Mouse (Mus musculus) midbrain, postnatal 0 days (tissue): ENCODE data around the gene Ldlrap1. TPM values are rescaled to one million over a fixed set of nuclear protein-coding genes. Genes with fewer than 3 reads are reported as not detected.
A peak's percentile ranks its signal among the peaks of the same experiment; 100 is the strongest.
"Not testable (repeated sequence)": the region's sequence is repeated elsewhere in the genome, so short reads cannot be mapped to it uniquely, and the experiment has no call there.

Source experiments
- ATAC-seq: fragments of 200-750 bp; cut with Nextera tagmentation; 2 replicates; pipeline ENCODE4 v1.8.0; 2017; ENCODE audit warnings: moderate number of reproducible peaks, mild to moderate bottlenecking, moderate TSS enrichment, moderate library complexity; ENCODE audit not compliant: low FRiP score
- DNase-seq: peaks from one replicate; pipeline ENCODE4 v3.0.0-alpha.2; 2015; ENCODE audit warnings: low spot score
- H3K27ac ChIP-seq: fragments of 300-500 bp; sonication (generic); 2 replicates; pipeline ENCODE4 v1.5.1; 2014; ENCODE audit warnings: low read depth, mild to moderate bottlenecking, low read length, mixed read lengths
- H3K27me3 ChIP-seq: fragments of 300-500 bp; sonication (generic); 2 replicates; pipeline ENCODE4 v1.6.1; 2014; ENCODE audit warnings: low read length, control low read depth, mixed read lengths; ENCODE audit not compliant: insufficient read depth
- H3K36me3 ChIP-seq: fragments of 300-500 bp; sonication (generic); 2 replicates; pipeline ENCODE4 v1.6.1; 2014; ENCODE audit warnings: low read length, control low read depth, mixed read lengths; ENCODE audit not compliant: insufficient read depth
- H3K4me1 ChIP-seq: fragments of 300-500 bp; sonication (generic); 2 replicates; pipeline ENCODE4 v1.6.1; 2014; ENCODE audit warnings: mild to moderate bottlenecking, control low read depth, antibody characterized with exemption, low read length, mixed read lengths; ENCODE audit not compliant: insufficient read depth
- H3K4me2 ChIP-seq: fragments of 300-500 bp; sonication (generic); 2 replicates; pipeline ENCODE4 v1.6.1; 2014; ENCODE audit warnings: low read depth, mild to moderate bottlenecking, low read length, mixed read lengths; ENCODE audit not compliant: poor library complexity, severe bottlenecking
- H3K4me3 ChIP-seq: fragments of 300-500 bp; sonication (generic); 2 replicates; pipeline ENCODE4 v1.5.1; 2014; ENCODE audit warnings: low read depth, mild to moderate bottlenecking, low read length, moderate library complexity
- H3K9ac ChIP-seq: fragments of 300-500 bp; sonication (generic); replicated peaks from 2 replicates; pipeline ENCODE4 v1.6.1; 2014; ENCODE audit warnings: mild to moderate bottlenecking, low read length, moderate library complexity, mixed read lengths; ENCODE audit not compliant: poor library complexity, severe bottlenecking
- H3K9me3 ChIP-seq: fragments of 300-500 bp; sonication (generic); 2 replicates; pipeline ENCODE4 v1.6.1; 2016; ENCODE audit warnings: low read length, control low read depth
- CTCF ChIP-seq: IDR thresholded peaks from 2 replicates; pipeline ENCODE4 v1.5.1; 2016; ENCODE audit warnings: antibody characterized with exemption, mild to moderate bottlenecking
- whole genome bisulfite sequencing: fragments of 180-500 bp; shearing (Covaris S2); extraction: QIAGEN DNeasy Blood & Tissue Kit; methylation state at CpG from one replicate; pipeline ENCODE4 v1.1.7; 2014; 5-methylcytosine and 5-hydroxymethylcytosine counted together
- polyA plus RNA-seq: library from polyadenylated mRNA; unstranded; fragments of >200 nt; fragmentation: Nextera tagmentation; extraction: Ambion mirVana; gene quantifications from 2 replicates; pipeline ENCODE4 v1.2.1, GENCODE M21; 2015
- total RNA-seq: library from RNA; depleted of rRNA; stranded (reverse); fragments of >200 nt; gene quantifications from 2 replicates; pipeline ENCODE4 v1.2.3, GENCODE M21; 2014

Gene Ldlrap1
- total and polyA plus RNA-seq, 2 experiments from 2014 or later = 2.5 to 3.1 TPM

DNA sequence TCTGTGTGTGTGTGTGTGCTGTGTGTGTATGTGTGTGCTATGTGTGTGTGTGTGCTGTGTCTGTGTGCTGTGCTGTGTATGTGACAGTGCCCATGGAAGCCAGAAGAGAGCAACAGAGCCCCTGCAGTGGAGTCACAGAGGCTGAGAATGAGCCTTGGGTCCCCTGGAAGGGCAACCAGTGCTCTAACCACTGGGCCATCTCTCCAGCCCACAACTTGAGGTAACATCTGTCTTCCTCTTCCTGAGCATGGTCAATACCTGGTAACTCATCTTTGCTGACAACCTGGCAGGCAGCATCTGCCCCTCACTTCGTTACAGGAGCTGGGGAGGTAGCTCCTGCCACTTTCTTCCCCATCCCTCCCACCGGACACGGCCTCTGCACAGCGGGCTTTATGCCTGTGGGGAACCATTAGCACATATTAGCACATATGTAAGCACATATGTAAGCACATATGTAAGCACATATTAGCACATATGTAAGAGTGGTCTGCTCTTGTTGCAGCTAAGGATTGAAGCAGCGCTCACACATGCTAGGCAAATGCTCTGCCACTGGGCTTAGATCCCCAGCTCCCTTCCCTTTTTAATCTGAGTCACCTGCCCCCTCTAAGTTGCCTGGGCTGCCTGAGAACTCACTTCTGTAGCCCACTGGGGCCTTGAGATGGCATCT lies 28.1 kb upstream of the Ldlrap1 start:
- TF ChIP-seq CTCF = no peak
- 79% methylated on average over 5 of the region's 5 CpGs for WGBS
- no peaks in the 10 kb centered on the region for H3K27me3 ChIP-seq
- H3K4me2 ChIP-seq = no peak overlapping the region
- H3K4me1 ChIP-seq = 0 out of 2 replicates have a peak, but pooled peaks cover 3% of the 10 kb centered on the region
- no peak for ATAC-seq
- no peak overlapping the region for H3K27ac ChIP-seq
- H3K9me3 ChIP-seq = no peaks in the 10 kb centered on the region
- DNase-seq = no peak
- no peak overlapping the region for H3K9ac ChIP-seq
- no peak overlapping the region for H3K4me3 ChIP-seq
- peaks cover 2% of the 10 kb centered on the region for H3K36me3 ChIP-seq

DNA sequence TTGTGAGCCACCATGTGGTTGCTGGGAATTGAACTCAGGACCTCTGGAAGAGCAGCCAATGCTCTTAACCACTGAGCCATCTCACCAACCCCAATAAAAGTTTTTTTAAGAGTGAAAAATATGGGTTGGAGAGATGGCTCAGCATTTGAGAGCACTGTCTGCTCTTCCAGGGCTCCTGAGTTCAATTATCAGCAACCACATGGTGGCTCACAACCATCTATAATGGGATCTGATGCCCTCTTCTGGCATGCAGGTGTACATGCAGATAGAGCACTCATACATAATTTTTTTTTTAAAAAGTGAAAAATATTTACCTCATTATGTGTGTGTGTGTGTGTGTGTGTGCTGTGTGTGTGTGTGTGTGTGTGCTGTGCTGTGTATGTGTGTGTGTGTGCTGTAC lies 27.1 kb upstream of the Ldlrap1 start:
- H3K27me3 ChIP-seq, H3K4me3 ChIP-seq, ATAC-seq, H3K27ac ChIP-seq, H3K9ac ChIP-seq, H3K4me2 ChIP-seq, H3K4me1 ChIP-seq, H3K9me3 ChIP-seq, H3K36me3 ChIP-seq, DNase-seq: not testable (repeated sequence)
- peak; percentile 44 for TF ChIP-seq CTCF

GRCm38 (mm10) chr4:134793213-134793956 lies 25.6 kb upstream of the Ldlrap1 start:
- Histone ChIP-seq H3K4me1 (0 out of 2 replicates have a peak, but pooled peaks cover 3% of the 10 kb centered on the region), H3K27ac (no peak overlapping the region), H3K9me3 (no peaks in the 10 kb centered on the region), H3K9ac (no peak overlapping the region), H3K4me3 (no peak overlapping the region), H3K36me3 (no peaks in the 10 kb centered on the region), H3K4me2 (no peak overlapping the region), H3K27me3 (no peaks in the 10 kb centered on the region)
- peak; percentile 89 for TF ChIP-seq CTCF
- ATAC-seq (no peak), DNase-seq (peak; percentile 76)
- WGBS = 45% methylated on average over 10 of the region's 10 CpGs

GRCm38 (mm10) chr4:134791731-134792130 lies 23.9 kb upstream of the Ldlrap1 start:
- Histone ChIP-seq H3K9me3 (no peaks in the 10 kb centered on the region), H3K36me3 (no peaks in the 10 kb centered on the region), H3K27ac (no peak overlapping the region), H3K9ac (no peak overlapping the region), H3K4me2 (no peak overlapping the region), H3K4me1 (0 out of 2 replicates have a peak, but pooled peaks cover 3% of the 10 kb centered on the region), H3K4me3 (no peak overlapping the region), H3K27me3 (no peaks in the 10 kb centered on the region)
- no peak for DNase-seq
- no peak for TF ChIP-seq CTCF
- 48% methylated on average over 6 of the region's 6 CpGs for WGBS
- no peak; the same call in 1 of the 2 replicates for ATAC-seq

DNA sequence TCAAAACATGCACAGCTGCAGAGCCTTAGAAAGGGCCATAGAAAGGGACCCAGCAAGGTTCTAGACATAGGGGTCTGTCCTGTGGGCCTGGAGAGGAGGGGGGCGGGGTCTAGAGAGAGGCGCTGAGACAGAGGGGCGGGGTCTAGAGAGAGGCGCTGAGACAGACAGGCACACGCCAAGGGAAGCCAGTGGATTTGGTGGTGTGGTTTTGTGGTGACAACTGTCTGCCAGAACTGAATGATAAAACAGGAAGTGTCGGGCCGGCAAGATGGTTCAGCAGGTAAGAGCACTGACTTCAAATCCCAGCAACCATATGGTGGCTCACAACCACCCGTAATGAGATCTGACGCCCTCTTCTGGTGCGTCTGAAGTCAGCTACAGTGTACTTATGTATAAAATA lies 19.1 kb upstream of the Ldlrap1 start:
- WGBS = 26% methylated on average over 10 of the region's 10 CpGs
- ATAC-seq (no peak), DNase-seq (no peak)
- no peak overlapping the region for H3K4me3 ChIP-seq
- no peaks in the 10 kb centered on the region for H3K36me3 ChIP-seq
- no peaks in the 10 kb centered on the region for H3K27me3 ChIP-seq
- no peaks in the 10 kb centered on the region for H3K9me3 ChIP-seq
- no peak overlapping the region for H3K9ac ChIP-seq
- 0 out of 2 replicates have a peak, but pooled peaks cover 3% of the 10 kb centered on the region for H3K4me1 ChIP-seq
- H3K4me2 ChIP-seq = no peak overlapping the region
- no peak for TF ChIP-seq CTCF
- no peak overlapping the region for H3K27ac ChIP-seq

GRCm38 (mm10) chr4:134784701-134785100 lies 16.9 kb upstream of the Ldlrap1 start:
- Histone ChIP-seq H3K4me2 (no peak overlapping the region), H3K4me1 (no peaks in the 10 kb centered on the region), H3K9me3 (no peaks in the 10 kb centered on the region), H3K36me3 (no peaks in the 10 kb centered on the region), H3K4me3 (no peak overlapping the region), H3K27me3 (no peaks in the 10 kb centered on the region), H3K9ac (no peak overlapping the region), H3K27ac (no peak overlapping the region)
- peak; percentile 66 for TF ChIP-seq CTCF
- WGBS = 65% methylated on average over 5 of the region's 5 CpGs
- peak; percentile 62 for DNase-seq
- ATAC-seq = no peak
